Mouse (Mus musculus) kidney, adult 10 weeks (tissue): ENCODE data around the gene Armc8. TPM values are rescaled to one million over a fixed set of nuclear protein-coding genes. Genes with fewer than 3 reads are reported as not detected.

Experiments
- polyA plus RNA-seq: library from polyadenylated mRNA; stranded (reverse); fragments of 350-450 nt; fragmentation: Illumina TruSeq; extraction: RNeasy Lipid Tissue Mini Kit (QIAGEN cat#74804); gene quantifications from one replicate; pipeline ENCODE4 v1.2.3, GENCODE M21; 2014; ENCODE audit warnings: low read depth, low replicate concordance

The Armc8 gene
- polyA plus RNA-seq, result 38.3 TPM

GRCm38 (mm10) chr9:99568347-99569070 lies at the start of gene Armc8:
Gene Armc8 (minus strand): TSS chr9:99568899.

GRCm38 (mm10) chr9:99612202-99612601 lies 43.5 kb upstream of the Armc8 start, which contains the start of gene A4gnt:
Gene A4gnt (plus strand): TSS chr9:99612502.

GRCm38 (mm10) chr9:99575677-99576480 lies 7.2 kb upstream of the Armc8 start, which contains the start of gene Dbr1:
Gene Dbr1 (plus strand): TSS chr9:99575799.

GRCm38 (mm10) chr9:99451161-99451560 lies 117.5 kb downstream of the Armc8 start, which contains the start of gene Nme9:
Gene Nme9 (plus strand): TSS chr9:99451475.

GRCm38 (mm10) chr9:99437031-99437764 lies 131.5 kb downstream of the Armc8 start, which contains the start of gene Mras:
Gene Mras (minus strand): TSS chr9:99437381.

Other genes with a start within 250 kb of the Armc8 start
- gene Esyt3, start 210.3 kb downstream of the Armc8 start, polyA plus RNA-seq, result 0.16 TPM
- gene Mras, start 131.5 kb downstream of the Armc8 start, polyA plus RNA-seq, result 7.4 TPM
- gene Nme9, start 117.4 kb downstream of the Armc8 start, polyA plus RNA-seq, result not detected
- gene Dbr1, start 6.9 kb upstream of the Armc8 start, polyA plus RNA-seq, result 12.5 TPM
- gene A4gnt, start 43.6 kb upstream of the Armc8 start, polyA plus RNA-seq, result 13.5 TPM
- gene Dzip1l, start 60.6 kb upstream of the Armc8 start, polyA plus RNA-seq, result 5.1 TPM
- 0.32 TPM for gene Cldn18, start 148.4 kb upstream of the Armc8 start, polyA plus RNA-seq